Mouse (Mus musculus) R1 (cell line): ENCODE data around the gene Gm4791.

ENCODE experiments used
- DNase-seq: peaks from one replicate; pipeline ENCODE4 v3.0.0-alpha.2; 2018; ENCODE audit warnings: low read depth, low spot score

Gm4791 gene

DNA sequence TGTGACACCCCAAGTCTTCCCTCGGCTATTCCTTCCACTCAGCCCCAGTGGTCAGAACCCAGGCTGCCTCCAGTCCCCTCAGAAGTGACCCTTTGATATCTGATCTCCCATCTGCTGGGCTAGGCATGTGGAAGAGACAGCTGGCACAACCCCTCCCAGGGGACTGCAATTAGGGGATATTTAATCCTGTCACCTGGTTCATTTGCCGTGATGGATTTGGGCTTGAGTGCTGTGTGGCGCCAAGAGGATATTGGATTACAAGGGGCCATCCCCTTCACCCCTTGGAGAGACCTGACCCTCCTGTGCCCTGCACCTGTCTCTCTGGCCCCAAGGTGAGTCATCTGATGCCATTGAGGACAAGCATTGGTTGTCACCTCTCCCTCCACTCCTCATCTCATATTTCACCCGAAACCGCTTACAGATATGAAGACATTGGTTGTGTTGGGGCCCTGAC, at the start of gene Gm4791:
TSS of gene Gm4791 (plus strand) at position 404 of the 454 bp plus-strand sequence.
- DNase-seq: no peak

DNA sequence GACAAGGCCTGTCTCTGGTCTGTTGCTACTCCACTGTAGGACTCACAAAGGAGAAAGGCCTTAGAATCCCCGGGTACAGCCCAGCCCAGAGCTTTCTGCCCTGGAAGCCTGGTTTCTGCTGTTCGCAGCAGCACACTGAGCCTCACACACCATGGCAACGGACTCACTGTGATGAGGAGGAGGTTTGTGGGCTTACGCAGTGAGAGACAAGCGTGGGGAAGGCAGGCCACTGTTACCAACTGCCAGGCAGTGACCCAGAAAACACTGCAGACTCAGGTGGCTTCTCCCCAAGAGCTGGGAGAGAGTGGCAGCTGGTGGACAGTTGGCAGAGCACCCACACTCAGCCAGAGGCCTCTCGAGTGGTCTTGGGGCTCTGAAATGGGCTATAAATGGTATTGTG, 42.3 kb upstream of the Gm4791 start:
- no peak for DNase-seq

DNA sequence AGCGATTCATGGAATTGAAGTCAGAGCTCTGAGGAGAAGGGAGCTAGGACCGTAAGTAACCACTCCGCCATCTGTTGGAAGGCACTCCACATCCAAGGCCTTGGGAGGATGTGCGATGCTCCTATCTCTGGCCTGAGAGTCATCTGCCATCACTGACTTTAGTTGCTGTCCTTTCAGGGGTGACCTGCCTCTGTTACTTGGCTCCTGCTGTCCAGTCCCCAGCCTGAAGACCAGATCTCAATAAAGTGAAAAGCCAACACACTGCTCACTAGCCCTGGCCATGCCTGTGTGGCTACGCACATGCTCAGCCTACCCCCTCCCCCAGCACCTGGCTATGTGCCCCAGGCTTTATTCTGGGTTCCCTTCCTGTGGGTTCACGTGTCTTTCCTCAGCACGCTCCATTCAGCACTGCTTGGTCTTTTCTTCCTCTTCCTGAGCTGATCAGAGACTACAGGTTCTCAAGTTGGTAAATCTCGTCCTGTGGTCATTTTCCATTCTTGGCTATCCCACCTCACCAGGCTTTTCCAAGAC, 41.1 kb upstream of the Gm4791 start:
- no peak for DNase-seq

DNA sequence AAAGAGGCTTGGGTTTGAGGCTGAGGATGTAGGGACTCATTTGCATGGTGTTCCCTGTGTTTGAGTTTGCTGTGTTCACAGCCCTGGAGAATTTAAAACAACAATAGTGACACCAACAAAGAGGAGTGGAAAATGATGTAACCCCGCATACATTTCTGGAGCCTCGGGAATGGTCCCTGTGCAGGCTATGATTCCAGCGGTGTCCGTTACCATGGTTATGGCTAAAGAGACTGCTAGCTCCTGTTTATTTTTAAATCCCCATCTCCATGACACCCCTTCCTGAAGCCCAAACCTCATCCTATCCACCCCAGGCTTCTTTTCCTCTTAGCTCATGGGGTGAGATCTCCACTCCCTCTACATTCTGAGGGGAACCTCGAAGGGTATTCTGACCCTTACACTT, 32.5 kb upstream of the Gm4791 start:
- DNase-seq: peak; percentile 37

DNA sequence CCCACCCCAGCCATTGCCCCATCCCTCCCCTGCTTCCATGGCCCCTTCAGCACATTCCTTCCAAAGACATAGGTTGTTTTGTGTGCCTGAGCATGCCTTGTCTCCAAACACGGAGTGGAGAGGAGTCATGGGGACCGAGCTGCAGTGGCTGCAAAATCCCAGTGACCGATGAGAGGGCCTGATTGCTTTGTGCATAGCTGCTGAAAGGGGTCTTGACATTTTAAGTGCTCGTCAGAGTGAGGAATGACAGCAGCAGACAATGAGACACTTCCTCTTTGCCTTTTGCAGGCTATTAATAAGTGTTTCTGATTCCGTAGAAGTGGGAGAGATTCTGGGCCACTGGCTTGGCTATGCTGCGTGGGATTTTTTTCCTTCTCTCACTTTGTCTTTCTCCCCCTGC, 29.6 kb upstream of the Gm4791 start:
- no peak for DNase-seq

DNA sequence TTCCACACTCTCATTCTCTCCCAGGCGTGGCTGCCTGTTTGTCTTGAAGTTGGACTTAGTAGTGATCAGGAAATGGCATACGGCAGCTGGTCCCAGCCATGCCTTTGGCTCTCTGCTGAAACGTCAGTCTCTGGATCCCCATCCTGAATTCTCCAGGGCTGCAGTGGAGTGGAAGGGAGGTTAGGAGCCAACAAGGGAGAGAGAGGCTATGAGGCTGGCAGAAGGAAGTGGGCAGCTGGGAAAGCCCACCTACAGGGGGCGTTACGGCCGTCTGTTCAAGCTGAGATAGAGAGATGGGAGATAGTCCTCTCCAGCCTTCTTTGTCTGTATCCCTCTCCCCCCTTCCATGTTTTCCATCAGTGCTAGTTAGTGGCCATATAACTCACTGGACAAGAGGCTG, 29.1 kb upstream of the Gm4791 start:
- DNase-seq: no peak

DNA sequence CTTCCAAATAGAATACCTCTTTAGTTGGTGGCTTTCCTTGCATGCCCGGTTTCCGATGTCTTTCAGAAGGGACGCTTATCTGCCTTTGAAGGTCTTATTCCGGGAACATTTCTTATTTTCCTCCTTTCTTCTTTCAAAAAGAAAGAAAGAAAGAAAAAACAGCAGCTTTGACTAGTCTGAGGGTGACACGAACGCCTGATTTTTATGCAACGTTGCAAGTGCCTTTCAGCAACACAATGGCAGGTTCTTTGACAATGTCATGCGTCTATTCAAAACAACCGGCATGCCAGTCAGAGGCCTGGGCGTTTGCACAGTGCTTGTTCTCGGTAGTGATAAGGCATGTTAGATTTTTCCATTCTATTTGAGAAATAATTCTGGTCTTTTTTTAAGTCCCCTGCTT, 19.7 kb upstream of the Gm4791 start:
- peak; percentile 46 for DNase-seq

DNA sequence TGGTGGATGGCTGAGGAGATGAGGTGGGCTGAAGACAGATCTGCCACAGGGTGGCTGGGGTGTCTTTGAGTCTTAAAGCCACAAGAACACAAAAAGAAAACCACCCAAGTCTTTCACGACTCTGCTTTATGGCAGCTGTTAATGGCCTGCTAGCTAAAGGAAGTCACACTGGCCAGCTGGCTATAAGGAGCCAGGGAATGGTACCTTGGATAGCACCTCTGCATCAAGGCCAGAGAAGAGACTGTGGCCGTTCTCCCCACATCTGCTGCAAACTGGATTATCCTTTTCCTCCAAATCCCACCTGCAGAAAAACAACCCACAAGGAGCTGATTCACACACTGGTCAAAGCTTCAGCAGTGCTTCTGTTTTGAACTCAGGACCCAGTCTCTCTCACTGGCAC, 18.4 kb upstream of the Gm4791 start:
- DNase-seq: peak; percentile 55

DNA sequence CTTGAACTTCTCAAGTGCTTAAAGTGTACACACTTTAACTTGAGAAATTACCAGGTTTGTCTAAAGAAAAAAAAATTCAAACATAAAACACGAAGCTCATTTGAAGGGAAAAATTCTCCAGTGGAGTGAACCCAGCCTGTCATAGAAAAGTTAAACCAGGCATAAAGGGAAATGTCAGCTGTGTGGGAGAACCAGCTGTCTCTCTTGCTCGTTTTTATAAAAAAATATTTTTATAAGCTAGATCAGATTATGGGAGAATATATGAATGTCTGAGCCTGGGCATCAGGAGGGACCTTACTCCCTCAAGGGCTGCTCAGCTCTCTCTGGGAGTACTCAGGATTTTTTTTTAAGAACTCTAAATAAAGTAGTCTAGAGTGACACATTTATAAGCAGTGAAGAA, 15.1 kb upstream of the Gm4791 start:
- no peak for DNase-seq

DNA sequence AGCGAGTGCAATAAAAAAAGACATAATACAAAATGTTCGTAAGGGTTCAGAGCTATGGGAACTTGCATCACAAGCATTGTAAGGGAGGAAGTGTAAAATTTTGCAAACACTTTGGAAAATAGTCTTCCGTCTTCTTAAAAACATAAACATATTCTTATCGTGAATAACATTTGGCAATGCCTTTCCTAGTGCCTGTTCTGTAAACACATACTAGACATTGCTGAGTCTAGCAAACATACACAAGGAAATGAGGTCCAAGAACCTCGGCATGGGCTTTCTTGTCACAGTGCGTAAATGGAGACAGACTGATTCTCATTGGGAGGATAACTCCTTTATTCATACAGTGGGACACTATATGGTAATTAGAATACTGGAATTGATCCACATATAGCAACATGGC, 43.0 kb downstream of the Gm4791 start:
- no peak for DNase-seq
